Mouse (Mus musculus) midbrain, embryonic 12.5 days (tissue): ENCODE measurements at regions not wholly inside any gene's neighbourhood (a gene's known extent, or its start where the extent isn't known, plus 50 kb on each side); places are given as distances from the start of the nearest gene placed in this dataset.
A peak's percentile ranks its signal among the peaks of the same experiment; 100 is the strongest.

ENCODE experiments used
- ATAC-seq: fragments of 200-750 bp; cut with Nextera tagmentation; 2 replicates; pipeline ENCODE4 v1.8.0; 2017; ENCODE audit warnings: low read depth, moderate TSS enrichment, moderate library complexity; ENCODE audit not compliant: low FRiP score
- H3K27ac ChIP-seq: fragments of 300-500 bp; sonication (generic); replicated peaks from 2 replicates; pipeline ENCODE4 v1.5.1; 2016; ENCODE audit warnings: mild to moderate bottlenecking
- H3K27me3 ChIP-seq: fragments of 300-500 bp; sonication (generic); 2 replicates; pipeline ENCODE4 v1.6.1; 2016; ENCODE audit warnings: mild to moderate bottlenecking
- H3K36me3 ChIP-seq: fragments of 300-500 bp; sonication (generic); 2 replicates; pipeline ENCODE4 v1.6.1; 2016
- H3K4me1 ChIP-seq: fragments of 300-500 bp; sonication (generic); 2 replicates; pipeline ENCODE4 v1.6.1; 2016
- H3K4me2 ChIP-seq: fragments of 300-500 bp; sonication (generic); replicated peaks from 2 replicates; pipeline ENCODE4 v1.6.1; 2016; ENCODE audit warnings: mild to moderate bottlenecking, moderate library complexity
- H3K4me3 ChIP-seq: fragments of 300-500 bp; sonication (generic); 2 replicates; pipeline ENCODE4 v1.5.1; 2016; ENCODE audit warnings: mild to moderate bottlenecking
- H3K9ac ChIP-seq: fragments of 300-500 bp; sonication (generic); replicated peaks from 2 replicates; pipeline ENCODE4 v1.6.1; 2016; ENCODE audit warnings: mild to moderate bottlenecking, moderate library complexity
- H3K9me3 ChIP-seq: fragments of 300-500 bp; sonication (generic); 2 replicates; pipeline ENCODE4 v1.6.1; 2016; ENCODE audit warnings: mild to moderate bottlenecking
- WGBS: fragments of 180-500 bp; shearing (Covaris S2); methylation state at CpG from one replicate; pipeline ENCODE4 v1.1.7; 2016; 5-methylcytosine and 5-hydroxymethylcytosine counted together

DNA sequence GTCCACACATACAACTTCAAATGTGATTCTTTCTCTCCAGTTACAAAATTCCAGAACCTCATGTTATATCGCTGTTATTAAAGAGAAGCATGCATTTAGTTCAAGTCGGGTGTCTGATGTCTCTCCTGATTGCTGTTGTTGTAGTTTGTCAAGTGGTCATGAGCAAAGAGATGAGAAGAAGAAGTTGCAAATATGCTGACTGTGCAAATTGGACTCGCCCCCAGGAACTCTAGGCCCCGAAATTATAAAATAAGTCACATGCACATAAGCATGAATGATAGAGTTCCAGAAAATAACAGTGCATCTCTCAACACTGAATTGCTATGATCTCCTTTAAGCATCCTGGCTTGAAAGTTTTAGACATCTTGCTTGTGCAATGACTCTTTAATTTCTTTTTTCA, 53.3 kb downstream of the Kif2b start:
- no peak overlapping the region for H3K27ac ChIP-seq
- H3K9ac ChIP-seq, result no peak overlapping the region
- H3K4me3 ChIP-seq, result no peak overlapping the region
- no peaks in the 10 kb centered on the region for H3K27me3 ChIP-seq
- H3K9me3 ChIP-seq, result no peaks in the 10 kb centered on the region
- no peak for ATAC-seq
- H3K4me2 ChIP-seq, result no peak overlapping the region
- WGBS, result 94% methylated on average over 4 of the region's 4 CpGs
- H3K4me1 ChIP-seq, result no peaks in the 10 kb centered on the region
- no peaks in the 10 kb centered on the region for H3K36me3 ChIP-seq

DNA sequence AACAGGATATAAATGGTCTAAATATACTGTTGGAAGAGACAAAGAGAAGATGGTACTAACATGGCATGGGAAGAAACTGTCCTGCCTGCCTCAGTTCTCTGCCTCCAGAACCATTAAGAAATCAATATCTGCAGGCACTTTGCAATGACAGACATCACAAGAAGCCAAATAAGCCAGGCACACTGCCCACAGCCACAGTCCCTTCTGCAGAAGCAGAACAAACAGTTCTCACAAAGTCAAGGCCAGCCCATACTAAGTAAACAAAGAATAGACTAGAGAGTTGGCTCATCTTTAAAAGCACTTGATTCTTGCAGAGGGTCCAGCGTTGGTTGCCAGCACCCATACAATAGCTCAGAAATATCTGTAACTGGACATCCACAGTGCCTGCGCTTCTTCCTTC, 98.1 kb downstream of the Kif2b start:
- Histone ChIP-seq H3K27ac (no peak overlapping the region), H3K4me1 (no peaks in the 10 kb centered on the region), H3K27me3 (no peaks in the 10 kb centered on the region), H3K4me3 (no peak overlapping the region), H3K36me3 (no peaks in the 10 kb centered on the region), H3K9me3 (no peaks in the 10 kb centered on the region), H3K9ac (no peak overlapping the region), H3K4me2 (no peak overlapping the region)
- ATAC-seq, result no peak
- 82% methylated on average over 2 of the region's 2 CpGs for WGBS

DNA sequence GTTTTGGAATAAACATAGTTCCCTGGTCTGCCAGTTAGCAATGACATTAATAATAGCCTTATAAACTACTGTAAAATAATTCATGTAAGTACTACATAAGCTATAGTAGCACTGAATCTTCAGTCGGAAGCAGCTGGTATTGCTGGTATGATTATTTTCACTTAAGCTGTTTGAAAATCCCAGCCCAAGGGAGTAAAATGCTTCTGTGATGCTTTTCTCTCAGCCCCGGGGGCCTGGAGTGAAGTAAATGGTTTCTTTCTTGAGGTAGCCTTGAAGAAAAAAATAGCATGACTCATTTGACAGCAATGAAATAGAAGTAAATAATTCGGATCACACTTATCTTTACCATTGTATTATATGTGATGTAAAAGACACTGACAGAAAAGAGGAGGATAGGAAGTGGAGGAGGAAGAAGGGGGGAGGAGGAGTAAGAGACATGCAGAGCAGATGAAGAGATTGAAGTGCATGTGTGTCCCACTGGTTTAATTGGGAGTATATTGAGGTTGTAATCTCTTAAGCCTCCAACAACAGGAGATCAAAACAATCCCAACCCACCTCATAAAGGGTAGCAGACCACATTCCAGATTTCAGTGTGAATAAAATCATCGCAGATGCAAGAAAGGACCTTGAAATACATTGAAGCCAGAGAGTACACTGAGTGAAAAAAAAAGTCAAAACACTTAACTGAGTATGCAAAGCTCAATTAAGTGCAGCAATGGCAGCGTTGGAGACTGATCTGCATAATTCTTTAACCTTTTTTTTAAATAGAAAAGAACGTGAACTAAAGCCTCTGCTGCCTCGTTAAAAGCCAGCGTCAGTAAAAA, 113.6 kb downstream of the Kif2b start:
- no peak overlapping the region for H3K4me3 ChIP-seq
- 0 out of 2 replicates have a peak, but pooled peaks cover 10% of the 10 kb centered on the region for H3K4me1 ChIP-seq
- H3K9ac ChIP-seq, result no peak overlapping the region
- WGBS, result 41% methylated on average over 8 of the region's 8 CpGs
- H3K9me3 ChIP-seq, result no peaks in the 10 kb centered on the region
- no peak overlapping the region for H3K27ac ChIP-seq
- peak; percentile 62 for ATAC-seq
- H3K4me2 ChIP-seq, result no peak overlapping the region
- H3K36me3 ChIP-seq, result no peaks in the 10 kb centered on the region
- no peaks in the 10 kb centered on the region for H3K27me3 ChIP-seq

DNA sequence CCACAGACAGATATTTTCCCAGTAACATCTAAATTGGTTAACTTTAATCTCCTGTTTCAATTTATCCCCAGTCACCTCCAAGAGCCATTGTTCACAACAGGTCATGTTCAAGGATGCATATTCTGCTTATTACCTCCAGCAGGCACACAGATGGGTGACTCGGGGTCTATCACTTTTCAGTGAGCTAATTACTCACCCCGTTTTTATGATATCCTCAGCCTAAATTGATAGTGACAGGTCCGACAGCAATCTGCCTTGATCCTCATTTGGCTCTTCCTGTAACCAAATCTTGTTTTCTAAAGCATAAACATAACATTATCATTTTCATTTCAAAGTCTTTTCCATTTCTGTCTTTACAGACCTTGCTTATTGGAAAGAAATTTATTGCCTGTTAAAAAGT, 115.4 kb downstream of the Kif2b start:
- 64% methylated on average over 3 of the region's 3 CpGs for WGBS
- Histone ChIP-seq H3K36me3 (no peaks in the 10 kb centered on the region), H3K27ac (no peak overlapping the region), H3K9me3 (no peaks in the 10 kb centered on the region), H3K4me2 (no peak overlapping the region), H3K27me3 (no peaks in the 10 kb centered on the region), H3K9ac (no peak overlapping the region), H3K4me1 (0 out of 2 replicates have a peak, but pooled peaks cover 10% of the 10 kb centered on the region), H3K4me3 (no peak overlapping the region)
- no peak for ATAC-seq

DNA sequence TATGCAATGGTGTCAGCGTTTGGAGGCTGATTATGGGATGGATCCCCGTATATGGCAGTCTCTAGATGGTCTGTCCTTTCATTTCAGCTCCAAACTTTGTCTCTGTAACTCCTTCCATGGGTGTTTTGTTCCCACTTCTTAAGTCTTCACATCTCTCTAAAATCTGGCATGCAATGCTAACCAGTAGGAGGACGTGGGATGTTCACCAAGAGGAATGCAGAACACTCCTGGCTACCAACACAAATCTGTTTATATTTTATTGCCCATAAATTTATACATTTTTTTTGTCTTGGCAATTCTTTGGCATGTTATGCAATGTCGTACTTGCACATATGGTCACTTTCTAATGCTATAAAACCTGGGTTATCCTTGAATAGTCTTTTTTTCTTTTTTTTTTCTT, 135.0 kb downstream of the Kif2b start:
- H3K4me2 ChIP-seq, result no peak overlapping the region
- no peaks in the 10 kb centered on the region for H3K27me3 ChIP-seq
- no peak overlapping the region for H3K4me3 ChIP-seq
- no peak overlapping the region for H3K9ac ChIP-seq
- ATAC-seq, result no peak
- no peak overlapping the region for H3K27ac ChIP-seq
- H3K4me1 ChIP-seq, result no peaks in the 10 kb centered on the region
- H3K36me3 ChIP-seq, result no peaks in the 10 kb centered on the region
- no peaks in the 10 kb centered on the region for H3K9me3 ChIP-seq
- 86% methylated on average over 4 of the region's 4 CpGs for WGBS

DNA sequence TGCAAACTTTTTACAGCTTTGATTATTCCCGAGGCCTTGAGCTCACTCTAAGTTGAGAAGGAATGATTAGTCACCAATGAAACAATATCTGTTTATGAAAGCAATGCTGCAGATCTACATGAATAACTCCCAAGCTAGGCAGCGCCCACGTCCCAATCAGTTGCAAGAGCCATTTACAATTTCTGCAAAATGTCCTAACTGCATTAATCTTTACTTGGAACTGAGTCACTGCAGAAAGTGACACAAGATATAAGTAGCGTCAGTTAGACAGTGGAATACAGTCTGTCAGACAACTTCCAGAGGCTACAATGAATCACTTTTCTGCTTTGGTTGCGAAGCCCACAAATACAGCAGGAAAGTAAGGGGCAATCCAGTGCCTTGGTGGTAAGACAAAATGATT, 145.2 kb downstream of the Kif2b start:
- Histone ChIP-seq H3K4me3 (no peak overlapping the region), H3K9me3 (no peaks in the 10 kb centered on the region), H3K27me3 (no peaks in the 10 kb centered on the region), H3K36me3 (no peaks in the 10 kb centered on the region), H3K4me1 (no peaks in the 10 kb centered on the region), H3K9ac (no peak overlapping the region), H3K27ac (no peak overlapping the region), H3K4me2 (no peak overlapping the region)
- WGBS, result 88% methylated on average over 5 of the region's 5 CpGs
- ATAC-seq, result no peak

DNA sequence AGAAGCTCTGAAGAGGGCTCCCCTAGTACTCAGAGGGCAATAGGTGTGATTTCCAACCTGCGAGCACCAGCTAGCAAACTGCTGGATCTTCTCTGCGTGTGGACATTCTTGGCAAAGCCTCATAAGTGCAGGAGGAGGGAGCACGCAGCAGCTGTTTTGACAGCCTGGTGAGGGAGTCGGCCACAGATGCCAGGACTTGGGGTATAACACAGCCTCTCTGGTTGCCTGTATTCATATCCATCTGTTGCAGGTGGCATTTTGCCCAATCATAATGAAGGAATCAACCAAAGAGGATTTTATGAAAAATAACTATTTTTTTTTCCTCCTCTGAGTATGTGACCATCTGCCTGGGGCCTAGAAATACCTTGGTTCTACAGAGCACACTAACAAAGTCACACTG, 150.6 kb downstream of the Kif2b start:
- Histone ChIP-seq H3K4me3 (no peak overlapping the region), H3K36me3 (no peaks in the 10 kb centered on the region), H3K9ac (no peak overlapping the region), H3K27ac (no peak overlapping the region), H3K4me2 (no peak overlapping the region), H3K27me3 (no peaks in the 10 kb centered on the region), H3K4me1 (no peaks in the 10 kb centered on the region), H3K9me3 (no peaks in the 10 kb centered on the region)
- ATAC-seq, result no peak
- WGBS, result 88% methylated on average over 4 of the region's 4 CpGs

DNA sequence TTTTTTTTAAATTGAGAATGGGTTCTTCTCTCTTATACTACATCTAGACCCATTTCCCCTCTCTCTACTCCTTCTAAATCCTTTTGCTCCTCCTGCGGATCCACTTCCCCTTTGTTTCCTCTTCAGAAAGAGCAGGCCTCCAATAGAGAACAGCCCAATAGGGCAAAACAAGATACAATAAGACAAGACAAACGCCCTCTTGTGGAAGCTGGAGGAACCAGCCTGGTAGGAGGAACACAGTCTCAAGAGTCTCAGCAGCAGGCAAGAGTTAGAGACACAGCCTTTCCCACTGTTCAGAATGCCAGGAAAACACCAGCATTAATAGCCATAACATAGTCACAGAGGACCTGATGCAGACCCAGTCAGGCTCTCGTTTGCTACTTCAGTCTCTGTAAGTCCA, 190.2 kb downstream of the Kif2b start:
- 43% methylated on average over 3 of the region's 3 CpGs for WGBS

DNA sequence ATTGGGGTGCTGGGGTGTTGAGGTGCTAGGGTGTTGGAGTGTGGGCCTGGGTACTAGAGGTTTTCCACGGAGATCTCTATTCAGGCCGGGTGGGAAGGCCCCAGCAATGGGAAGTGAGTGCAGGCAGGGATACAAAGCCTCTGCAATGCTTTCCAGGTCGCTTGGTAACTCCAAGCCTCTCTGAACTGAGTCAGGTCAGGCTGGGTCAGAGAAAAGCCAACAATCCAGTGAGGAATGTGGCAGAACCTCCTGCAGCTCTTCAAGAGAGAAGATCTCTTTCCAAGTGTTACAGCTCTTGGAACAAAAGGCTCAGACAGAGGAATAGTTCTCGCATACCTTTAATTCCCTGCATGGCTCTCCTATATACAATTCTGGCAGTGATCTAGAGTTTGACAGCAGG, 220.3 kb downstream of the Kif2b start:
- H3K36me3 ChIP-seq, result no peaks in the 10 kb centered on the region
- 13% methylated on average over 4 of the region's 4 CpGs for WGBS
- no peak overlapping the region for H3K27ac ChIP-seq
- H3K4me3 ChIP-seq, result no peak overlapping the region
- H3K9me3 ChIP-seq, result no peaks in the 10 kb centered on the region
- ATAC-seq, result no peak
- no peaks in the 10 kb centered on the region for H3K27me3 ChIP-seq
- no peak overlapping the region for H3K4me2 ChIP-seq
- H3K4me1 ChIP-seq, result peaks cover 6% of the 10 kb centered on the region; the same call in 1 of the 2 replicates
- no peak overlapping the region for H3K9ac ChIP-seq

More for the DNA sequence above, 190.2 kb downstream of the Kif2b start:
- Histone ChIP-seq H3K4me2 (no peak overlapping the region), H3K4me1 (no peaks in the 10 kb centered on the region), H3K27ac (no peak overlapping the region), H3K9me3 (no peaks in the 10 kb centered on the region), H3K36me3 (no peaks in the 10 kb centered on the region), H3K27me3 (no peaks in the 10 kb centered on the region), H3K4me3 (no peak overlapping the region), H3K9ac (no peak overlapping the region)
- no peak for ATAC-seq

DNA sequence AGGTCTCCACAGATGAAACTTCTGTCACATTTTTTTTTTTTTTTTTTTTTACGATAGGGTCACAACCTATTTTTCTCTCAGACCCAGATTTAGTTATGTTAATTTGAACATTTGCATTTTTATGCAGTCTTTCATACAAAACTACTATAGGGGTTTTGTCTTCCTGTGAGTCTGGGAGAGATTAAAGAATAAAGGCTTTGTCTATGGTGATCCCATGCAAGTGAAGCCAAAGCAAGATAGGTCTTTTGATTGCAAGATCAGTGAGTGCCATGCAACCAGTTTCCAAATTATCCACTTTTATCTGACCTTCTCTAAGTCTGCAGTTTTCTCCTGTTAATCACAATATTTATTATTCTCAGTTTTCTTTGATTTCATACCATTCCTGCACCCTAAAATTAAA, 234.7 kb downstream of the Kif2b start:
- no peak overlapping the region for H3K27ac ChIP-seq
- ATAC-seq, result peak; percentile 76
- WGBS, result 23% methylated on average over 1 of the region's 1 CpGs
- no peaks in the 10 kb centered on the region for H3K36me3 ChIP-seq
- no peak overlapping the region for H3K4me3 ChIP-seq
- H3K9ac ChIP-seq, result no peak overlapping the region
- H3K27me3 ChIP-seq, result no peaks in the 10 kb centered on the region
- H3K9me3 ChIP-seq, result no peaks in the 10 kb centered on the region
- no peaks in the 10 kb centered on the region for H3K4me1 ChIP-seq
- H3K4me2 ChIP-seq, result no peak overlapping the region

DNA sequence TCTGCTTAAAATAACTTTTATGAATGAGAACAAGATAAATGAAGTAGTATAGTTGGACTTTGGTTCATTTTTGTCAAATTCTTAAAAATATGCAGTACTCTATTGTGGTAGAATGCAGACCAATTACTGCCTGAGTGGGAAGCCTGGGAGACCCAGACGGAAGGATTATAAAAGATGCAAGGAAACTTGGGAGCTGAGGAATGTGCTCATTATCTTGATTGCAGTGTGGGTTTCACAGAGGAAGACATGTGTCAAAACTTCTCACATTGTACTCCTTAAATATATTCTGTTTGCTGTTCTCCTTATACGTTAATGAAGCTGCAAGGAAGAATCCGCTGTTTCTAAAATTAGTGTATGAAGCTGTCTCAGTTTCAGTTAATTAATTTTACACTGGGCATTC, 244.3 kb downstream of the Kif2b start:
- no peaks in the 10 kb centered on the region for H3K9me3 ChIP-seq
- no peaks in the 10 kb centered on the region for H3K27me3 ChIP-seq
- H3K36me3 ChIP-seq, result no peaks in the 10 kb centered on the region
- no peak overlapping the region for H3K27ac ChIP-seq
- ATAC-seq, result no peak; the same call in 1 of the 2 replicates
- no peak overlapping the region for H3K9ac ChIP-seq
- WGBS, result 62% methylated on average over 3 of the region's 3 CpGs
- no peaks in the 10 kb centered on the region for H3K4me1 ChIP-seq
- no peak overlapping the region for H3K4me3 ChIP-seq
- H3K4me2 ChIP-seq, result no peak overlapping the region

DNA sequence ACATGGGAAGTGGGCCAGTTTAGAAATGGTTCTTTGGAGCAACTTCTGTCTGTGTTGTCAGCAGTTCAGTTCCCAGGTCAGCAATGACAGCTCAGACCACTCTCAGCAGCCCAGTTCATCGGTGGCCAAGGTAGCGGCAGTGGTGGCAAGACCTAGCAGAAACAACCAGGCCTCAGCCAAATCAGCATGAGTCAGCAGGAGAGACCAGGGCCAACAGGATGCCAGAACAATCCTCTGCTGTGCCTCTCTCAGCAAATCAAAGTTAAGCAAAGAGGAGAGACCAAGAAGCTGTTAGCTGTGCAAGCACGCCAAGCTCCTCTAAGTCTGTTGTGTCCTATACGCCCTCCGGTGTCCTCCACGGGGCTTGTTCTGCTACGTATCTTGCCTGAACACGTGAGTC, 249.8 kb downstream of the Kif2b start:
- no peak overlapping the region for H3K27ac ChIP-seq
- WGBS, result 89% methylated on average over 8 of the region's 8 CpGs
- H3K4me1 ChIP-seq, result no peaks in the 10 kb centered on the region
- no peaks in the 10 kb centered on the region for H3K27me3 ChIP-seq
- no peak overlapping the region for H3K4me2 ChIP-seq
- H3K9ac ChIP-seq, result no peak overlapping the region
- no peaks in the 10 kb centered on the region for H3K36me3 ChIP-seq
- ATAC-seq, result no peak
- no peaks in the 10 kb centered on the region for H3K9me3 ChIP-seq
- no peak overlapping the region for H3K4me3 ChIP-seq

DNA sequence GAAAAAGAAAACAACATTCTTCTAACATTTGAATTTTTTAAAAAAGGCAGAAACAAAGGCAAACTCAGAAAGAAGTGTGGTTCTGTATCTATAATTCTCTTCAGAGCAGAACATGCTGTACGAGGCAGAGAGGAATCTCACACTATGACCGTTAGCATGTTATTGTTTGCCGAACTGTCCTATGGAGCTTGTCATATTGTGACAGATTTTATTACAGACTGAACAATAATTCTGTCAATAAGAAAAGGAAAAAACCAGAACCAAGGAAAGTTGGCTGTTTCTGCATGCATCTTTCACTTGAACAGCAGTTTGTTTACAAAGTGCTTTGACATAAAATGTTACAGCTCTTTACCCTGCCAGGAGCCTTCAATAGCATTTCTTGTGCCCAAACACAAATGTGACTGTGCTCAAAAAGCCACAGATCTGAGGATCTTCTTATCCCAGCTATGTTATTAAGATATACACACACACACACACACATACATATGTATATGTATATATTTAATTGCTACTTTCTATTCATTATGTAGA, 267.1 kb downstream of the Kif2b start:
- H3K4me2 ChIP-seq, result no peak overlapping the region
- 78% methylated on average over 3 of the region's 3 CpGs for whole genome bisulfite sequencing
- H3K4me3 ChIP-seq, result no peak overlapping the region
- no peaks in the 10 kb centered on the region for H3K36me3 ChIP-seq
- H3K27me3 ChIP-seq, result no peaks in the 10 kb centered on the region
- H3K9me3 ChIP-seq, result no peaks in the 10 kb centered on the region
- H3K4me1 ChIP-seq, result no peaks in the 10 kb centered on the region
- no peak for ATAC-seq
- no peak overlapping the region for H3K27ac ChIP-seq
- no peak overlapping the region for H3K9ac ChIP-seq
